Mouse (Mus musculus) spleen, postnatal 4 days (tissue): ENCODE data around the gene Cdk14.

Experiments used
- DNase-seq, 2 experiments: peaks; one replicate each; pipeline ENCODE4 v3.0.0; 2022; ENCODE audit warnings: low spot score in 2 of 2

Cdk14 gene

DNA sequence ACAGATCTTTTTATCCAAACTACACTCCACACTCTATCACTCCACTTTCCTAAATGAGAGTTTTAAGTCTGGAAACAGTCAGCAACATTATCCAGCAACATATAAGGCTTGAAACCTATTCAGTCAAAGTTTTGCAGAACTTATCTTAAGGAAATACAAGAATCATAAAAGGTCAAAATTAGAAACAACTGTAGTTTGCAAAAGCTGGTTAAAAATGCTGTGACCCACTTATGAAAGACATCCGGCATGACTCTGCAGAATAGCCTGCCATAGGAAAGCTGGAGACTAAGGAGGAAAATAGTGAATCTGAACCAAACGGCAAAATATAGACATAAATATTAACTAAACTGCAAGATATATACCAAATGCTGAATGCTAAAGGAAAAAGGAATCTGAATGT, 566.6 kb downstream of the Cdk14 start:
- DNase-seq, result no peak

DNA sequence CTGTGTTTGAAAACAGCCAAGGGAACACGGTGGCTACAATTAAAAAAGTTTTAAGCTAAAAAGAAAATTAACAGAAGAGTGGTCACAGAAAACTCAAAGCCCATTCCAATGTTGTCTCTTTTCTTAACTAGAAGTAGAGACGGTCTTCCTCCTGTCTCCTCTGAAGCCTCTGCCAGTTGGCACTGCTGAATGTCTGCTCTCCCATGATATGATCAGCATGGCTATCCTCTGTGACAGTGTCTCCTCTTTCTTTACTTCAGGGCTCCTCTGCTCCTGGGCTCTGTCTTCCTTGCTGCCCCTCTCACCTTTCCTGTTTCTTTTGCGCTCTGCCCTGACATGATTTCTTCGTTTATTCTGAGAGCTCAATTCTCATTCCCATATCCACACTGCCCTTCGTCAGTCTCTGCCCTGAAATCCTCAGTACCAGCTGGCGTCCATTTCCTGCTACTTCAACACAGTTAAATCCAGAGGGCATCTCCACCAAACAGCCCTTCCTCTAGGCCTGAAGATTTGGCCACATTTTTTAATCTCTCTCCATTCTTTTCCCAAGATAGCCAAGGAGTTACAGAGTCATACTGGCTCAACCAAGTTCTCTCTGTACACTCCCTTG, 567.3 kb downstream of the Cdk14 start:
- DNase-seq, result no peak

- no peak for DNase-seq
Observed at GRCm38 (mm10) chr5:4851934-4852710, 568.0 kb downstream of the Cdk14 start.

- DNase-seq, result no peak
Observed at GRCm38 (mm10) chr5:4851245-4851933, 568.7 kb downstream of the Cdk14 start.

DNA sequence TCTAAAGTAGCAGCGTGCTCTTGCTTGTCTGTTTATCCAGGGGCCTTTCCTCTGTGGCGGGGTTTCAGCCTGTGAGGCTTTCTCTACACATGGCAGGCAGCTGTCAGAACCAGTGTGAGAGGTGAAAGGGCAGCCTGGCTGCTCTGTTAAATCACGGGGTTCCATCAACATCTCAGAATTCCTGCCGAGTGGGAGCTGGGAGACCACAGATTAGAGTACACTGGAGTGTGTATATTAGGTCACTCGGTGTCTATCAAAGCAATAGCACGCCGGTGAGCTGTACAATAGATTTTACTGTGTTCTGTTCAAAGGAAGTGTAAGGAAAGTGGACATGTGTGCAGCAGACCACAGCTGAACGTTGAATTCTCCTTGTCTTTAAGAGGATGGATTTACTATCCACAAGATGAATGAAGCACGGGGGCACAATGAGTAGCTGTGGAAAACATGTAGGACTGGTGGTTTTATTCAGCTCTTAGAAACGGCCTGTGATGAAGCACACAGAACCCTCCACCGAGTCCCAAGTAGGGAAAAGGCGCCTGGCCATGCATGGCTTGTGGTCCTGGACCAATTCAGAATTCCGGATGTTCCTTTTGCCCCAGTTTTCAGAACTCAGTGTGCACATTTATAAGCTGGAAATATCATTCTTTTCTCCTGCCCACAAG, 585.2 kb downstream of the Cdk14 start:
- no peak for DNase-seq

- no peak for DNase-seq
Observed at GRCm38 (mm10) chr5:4833940-4834339, 586.2 kb downstream of the Cdk14 start.

DNA sequence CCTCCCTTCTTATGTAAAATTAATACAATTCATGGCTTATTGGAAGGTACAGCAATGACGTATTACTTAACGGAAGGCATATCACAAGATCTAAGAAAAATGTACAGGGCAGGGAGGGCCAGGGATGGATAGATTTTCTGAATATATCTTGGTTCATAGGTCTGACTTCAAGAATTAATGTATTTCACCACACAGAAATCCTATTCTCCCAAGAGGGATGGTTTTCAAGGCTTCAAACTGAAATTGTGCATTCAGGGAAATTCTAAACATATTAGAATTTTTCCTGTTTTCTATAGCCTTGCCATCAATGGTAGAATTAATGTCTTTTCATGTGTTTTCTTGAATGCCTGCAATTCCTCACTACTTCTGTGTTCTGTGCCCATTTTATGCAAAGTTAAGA, 593.2 kb downstream of the Cdk14 start:
- no peak for DNase-seq

DNA sequence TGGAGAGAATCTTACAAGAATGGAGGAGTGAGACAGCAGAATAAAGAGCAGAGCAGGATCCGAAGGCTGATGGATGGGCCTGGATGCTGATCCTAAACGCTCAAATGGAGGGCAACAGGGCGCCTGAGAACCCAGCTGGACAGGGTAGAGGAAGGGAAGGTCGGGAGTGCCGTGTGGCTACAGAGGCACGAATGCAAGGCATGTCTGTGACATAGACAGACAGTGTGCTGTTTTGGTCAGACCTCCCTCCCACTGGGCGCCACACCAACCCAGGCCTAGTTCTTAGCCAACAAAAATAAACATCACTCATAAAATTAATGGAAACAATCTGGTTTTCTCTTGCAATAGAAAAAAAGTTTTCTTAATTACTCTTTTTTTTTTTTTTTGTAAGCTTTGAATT, 594.2 kb downstream of the Cdk14 start:
- DNase-seq, result no peak

- DNase-seq, result no peak
Observed at GRCm38 (mm10) chr5:4825076-4825475, 595.0 kb downstream of the Cdk14 start.

DNA sequence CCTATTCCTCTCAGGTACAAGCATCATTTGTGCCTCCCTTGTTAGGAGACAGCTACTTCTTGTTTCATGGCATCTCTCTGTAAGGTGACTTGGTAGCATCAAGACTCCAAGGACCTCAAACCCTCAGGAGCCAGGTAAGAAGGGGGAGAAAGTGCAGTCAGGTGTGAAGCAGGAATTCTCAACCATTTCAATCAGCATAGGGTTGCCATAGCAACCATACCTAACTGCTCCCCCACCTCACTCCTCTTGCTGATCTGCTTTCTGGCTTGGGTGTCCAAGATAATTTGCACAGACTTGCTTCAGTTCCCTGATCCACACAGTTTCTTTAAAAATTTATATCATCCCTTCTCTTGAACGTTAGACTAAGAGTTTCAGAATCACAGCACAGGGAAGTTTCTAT, 595.9 kb downstream of the Cdk14 start:
- no peak for DNase-seq

DNA sequence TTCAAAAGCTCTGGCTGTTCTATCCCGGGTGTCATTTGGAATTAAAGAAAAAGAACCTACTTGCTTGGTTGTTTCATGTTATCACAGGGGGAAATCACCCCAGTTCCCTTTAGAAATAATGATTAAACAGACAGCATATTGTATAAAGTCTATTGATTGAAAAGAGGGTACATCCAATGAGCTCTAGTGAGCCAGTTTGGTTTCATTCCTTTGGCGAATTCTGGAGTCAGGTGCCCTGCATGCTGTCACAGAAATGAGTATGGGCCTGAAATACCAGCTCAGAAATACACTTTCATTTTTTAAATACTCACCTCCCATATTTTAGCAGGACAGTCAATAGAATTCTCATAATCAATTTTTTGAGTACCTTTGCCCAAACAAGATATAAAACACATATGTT, 598.1 kb downstream of the Cdk14 start:
- no peak for DNase-seq

- no peak for DNase-seq
Observed at GRCm38 (mm10) chr5:4821368-4821771, 598.7 kb downstream of the Cdk14 start.

GRCm38 (mm10) chr5:4816981-4817380, 603.1 kb downstream of the Cdk14 start:
- DNase-seq, result no peak

GRCm38 (mm10) chr5:4814465-4815204, 605.5 kb downstream of the Cdk14 start:
- no peak for DNase-seq

DNA sequence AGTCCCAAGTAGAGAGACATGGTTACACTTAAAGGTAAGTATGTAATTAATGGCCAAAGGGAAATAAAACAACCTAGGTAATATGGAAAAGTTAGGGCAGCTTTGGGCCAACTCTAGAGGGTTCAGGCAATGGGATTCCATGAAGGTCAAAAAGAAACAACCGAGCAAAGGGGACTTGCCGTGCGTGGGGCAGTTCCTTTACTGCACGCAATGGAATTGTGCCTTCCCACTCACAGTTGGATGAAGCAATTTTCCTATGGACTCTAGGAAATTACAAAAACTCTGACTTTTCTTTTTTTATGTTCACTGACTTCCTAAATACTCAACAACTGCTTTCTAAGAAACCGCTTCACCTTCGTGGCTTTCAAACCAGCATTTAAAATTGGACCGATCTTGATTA, 606.8 kb downstream of the Cdk14 start:
- DNase-seq, result no peak

- DNase-seq, result no peak
Observed at GRCm38 (mm10) chr5:4812036-4812729, 607.9 kb downstream of the Cdk14 start.

DNA sequence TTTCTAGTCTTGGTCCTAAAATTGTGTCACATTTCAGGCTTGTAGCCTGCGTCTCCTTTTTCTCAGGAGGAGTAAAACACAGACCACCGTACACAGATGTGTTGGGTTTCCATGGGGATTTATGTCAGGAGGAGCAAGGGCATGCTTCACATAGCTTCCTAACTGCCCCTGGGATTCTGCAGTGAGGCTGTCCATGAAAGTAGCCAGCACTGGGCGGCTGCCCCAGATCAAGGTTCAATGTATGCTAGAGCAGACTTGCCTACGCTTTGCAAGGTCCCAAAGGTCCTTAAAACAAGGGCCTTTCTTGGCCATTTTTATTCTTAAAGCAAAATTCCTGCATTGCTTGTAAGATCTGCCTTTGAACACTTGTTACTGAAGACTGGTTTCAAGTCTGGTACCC, 614.9 kb downstream of the Cdk14 start:
- DNase-seq, result no peak

DNA sequence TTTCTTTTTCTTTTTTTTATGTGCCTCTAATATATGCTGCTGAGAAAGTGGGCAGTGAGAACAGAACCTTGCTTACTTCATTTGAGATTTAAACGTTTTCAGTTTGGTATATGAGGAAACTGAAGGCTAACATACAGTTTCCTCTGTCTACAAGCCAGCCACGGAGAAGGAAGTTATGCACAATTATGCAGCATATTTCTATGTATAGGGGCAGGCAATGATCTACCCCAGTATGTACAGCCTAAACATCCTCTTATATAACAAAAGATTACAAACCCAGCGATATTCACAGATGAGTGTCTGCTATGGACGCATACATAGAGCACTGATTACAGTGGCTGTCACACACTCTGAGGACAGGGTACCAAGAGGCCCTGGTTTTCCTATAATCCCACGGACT, 616.4 kb downstream of the Cdk14 start:
- DNase-seq, result no peak

- DNase-seq, result no peak
Observed at GRCm38 (mm10) chr5:4801971-4802370, 618.1 kb downstream of the Cdk14 start.

DNA sequence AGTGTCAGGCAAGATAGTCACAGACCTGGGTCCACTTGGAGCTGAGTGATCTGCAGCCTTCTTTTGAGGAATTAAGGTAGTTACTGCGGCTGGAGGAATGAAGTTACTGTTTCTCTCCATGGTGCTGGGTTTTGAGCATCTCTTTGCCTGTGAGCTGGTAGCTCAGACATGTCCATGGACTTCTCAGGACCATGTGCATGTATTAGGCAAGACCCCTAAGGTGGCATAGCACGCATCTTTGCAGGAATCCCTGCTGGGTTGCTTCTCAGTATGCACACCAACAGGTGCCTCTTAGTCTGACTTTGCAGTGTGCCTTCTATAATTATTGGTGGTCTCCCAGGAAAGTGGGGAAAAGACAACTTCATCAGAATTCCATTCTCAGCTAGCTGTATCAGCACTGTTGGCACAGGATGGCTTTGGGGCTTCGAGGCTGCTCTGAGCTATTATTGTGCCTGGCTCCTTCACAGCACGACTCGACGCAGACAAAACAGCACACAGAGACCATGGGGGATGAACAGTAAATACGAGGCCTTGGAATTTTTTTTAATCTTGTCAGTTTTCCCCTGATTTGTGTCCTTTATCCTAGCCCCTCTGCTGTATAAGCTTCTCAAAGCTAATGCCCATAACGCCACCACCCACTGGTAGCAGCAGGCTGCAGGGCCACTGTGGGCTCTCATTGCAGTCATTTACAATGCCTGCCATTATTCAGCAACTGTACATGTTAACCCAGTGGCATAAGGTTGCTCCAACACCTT, 618.8 kb downstream of the Cdk14 start:
- no peak for DNase-seq
